Mouse (Mus musculus) kidney, embryonic 14.5 days (tissue): ENCODE measurements around the gene Slc11a2. TPM values are rescaled to one million over a fixed set of nuclear protein-coding genes. Genes with fewer than 3 reads are reported as not detected.

Experiments used
- ATAC-seq: fragments of 200-750 bp; cut with Nextera tagmentation; 2 replicates; pipeline ENCODE4 v1.8.0; 2017; ENCODE audit warnings: moderate number of reproducible peaks, mild to moderate bottlenecking, moderate TSS enrichment, moderate library complexity; ENCODE audit not compliant: low FRiP score, low TSS enrichment
- H3K27ac ChIP-seq: fragments of 300-500 bp; sonication (generic); 2 replicates; pipeline ENCODE4 v1.5.1; 2014; ENCODE audit warnings: low read depth, mild to moderate bottlenecking, low read length, moderate library complexity, mixed read lengths
- H3K27me3 ChIP-seq: fragments of 300-500 bp; sonication (generic); 2 replicates; pipeline ENCODE4 v1.6.1; 2014; ENCODE audit warnings: mild to moderate bottlenecking, low read length; ENCODE audit not compliant: control insufficient read depth, insufficient read depth
- H3K36me3 ChIP-seq: fragments of 300-500 bp; sonication (generic); 2 replicates; pipeline ENCODE4 v1.6.1; 2014; ENCODE audit warnings: low read length, mixed read lengths; ENCODE audit not compliant: control insufficient read depth, insufficient read depth
- H3K4me1 ChIP-seq: fragments of 300-500 bp; sonication (generic); 2 replicates; pipeline ENCODE4 v1.6.1; 2014; ENCODE audit warnings: low read length, mixed read lengths; ENCODE audit not compliant: control insufficient read depth, insufficient read depth
- H3K4me2 ChIP-seq: fragments of 300-500 bp; sonication (generic); replicated peaks from 2 replicates; pipeline ENCODE4 v1.6.1; 2014; ENCODE audit warnings: low read depth, mild to moderate bottlenecking, low read length
- H3K4me3 ChIP-seq: fragments of 300-500 bp; sonication (generic); 2 replicates; pipeline ENCODE4 v1.5.1; 2014; ENCODE audit warnings: mild to moderate bottlenecking, low read length
- H3K9ac ChIP-seq: fragments of 300-500 bp; sonication (generic); 2 replicates; pipeline ENCODE4 v1.6.1; 2014; ENCODE audit warnings: low read depth, mild to moderate bottlenecking, low read length, moderate library complexity
- H3K9me3 ChIP-seq: fragments of 300-500 bp; sonication (generic); 2 replicates; pipeline ENCODE4 v1.6.1; 2016; ENCODE audit warnings: low read length; ENCODE audit not compliant: control insufficient read depth
- WGBS: fragments of 180-500 bp; shearing (Covaris S2); extraction: QIAGEN DNeasy Blood & Tissue Kit; methylation state at CpG from one replicate; pipeline ENCODE4 v1.1.7; 2014; 5-methylcytosine and 5-hydroxymethylcytosine counted together
- polyA plus RNA-seq: library from polyadenylated mRNA; unstranded; fragments of >200 nt; fragmentation: Nextera tagmentation; extraction: Ambion mirVana; gene quantifications from 2 replicates; pipeline ENCODE4 v1.2.1, GENCODE M21; 2014

Gene Slc11a2
- polyA plus RNA-seq, 1 experiment from 2014 or later: 22.6 TPM

DNA sequence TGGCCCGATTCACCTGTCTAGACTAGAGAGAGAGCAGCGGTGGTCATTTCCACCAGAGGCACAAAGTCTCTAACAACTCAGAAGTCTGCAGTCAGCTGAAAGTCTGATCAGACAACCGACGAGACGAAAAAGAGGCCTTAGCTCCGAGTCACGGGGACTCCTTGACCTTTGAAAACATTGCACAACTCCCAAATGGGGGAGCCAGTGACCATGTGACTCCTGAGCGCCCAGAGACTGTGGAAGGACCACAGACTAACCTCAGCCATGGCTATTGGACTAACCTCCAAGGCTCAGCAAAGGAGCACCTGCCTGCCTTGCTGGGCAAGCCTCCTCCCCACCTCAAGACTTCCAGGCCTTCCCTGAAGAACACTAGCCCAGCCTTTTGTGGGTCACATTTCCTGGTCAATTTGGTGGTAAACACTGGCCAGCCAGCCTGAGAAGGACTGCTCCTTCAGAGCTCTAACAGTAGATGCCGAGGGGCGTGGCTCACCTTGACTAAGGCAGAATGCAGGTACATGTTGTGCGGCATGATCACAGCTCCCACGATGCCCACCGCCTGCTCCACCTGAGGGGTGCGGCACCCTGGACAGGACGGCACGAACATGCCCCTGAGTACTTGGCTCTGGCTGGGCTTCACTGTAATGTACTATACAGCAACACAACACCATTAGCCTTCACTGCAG is 21.4 kb downstream of the Slc11a2 start:
- Histone ChIP-seq H3K4me3 (no peak overlapping the region), H3K27me3 (no peaks in the 10 kb centered on the region), H3K4me1 (no peaks in the 10 kb centered on the region), H3K27ac (no peak overlapping the region), H3K36me3 (peaks cover 73% of the 10 kb centered on the region), H3K9ac (no peak overlapping the region), H3K4me2 (no peak overlapping the region), H3K9me3 (no peaks in the 10 kb centered on the region)
- ATAC-seq: no peak
- 88% methylated on average over 16 of the region's 16 CpGs for WGBS

DNA sequence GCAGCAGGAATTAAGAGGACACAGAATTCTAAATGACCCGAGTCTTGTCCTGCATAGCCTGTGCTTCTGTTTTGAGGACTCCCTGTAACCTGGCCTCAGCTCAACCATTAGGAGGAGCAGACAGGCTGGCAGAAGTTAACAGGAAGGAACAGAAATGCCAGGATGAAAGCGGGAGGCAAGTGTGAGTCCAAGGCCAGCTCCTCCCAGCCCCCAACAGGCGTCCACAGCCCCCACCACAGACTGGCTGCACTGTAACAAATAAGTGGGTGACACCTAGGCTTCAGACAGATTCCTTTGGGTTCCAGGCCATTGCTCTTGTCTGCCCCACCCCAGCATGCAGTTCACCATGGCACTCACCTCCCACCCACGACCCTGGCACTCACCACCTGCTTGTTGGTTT is 22.1 kb downstream of the Slc11a2 start:
- Histone ChIP-seq H3K36me3 (peaks cover 73% of the 10 kb centered on the region), H3K27ac (no peak overlapping the region), H3K4me3 (no peak overlapping the region), H3K9ac (no peak overlapping the region), H3K9me3 (no peaks in the 10 kb centered on the region), H3K4me2 (no peak overlapping the region), H3K4me1 (no peaks in the 10 kb centered on the region), H3K27me3 (no peaks in the 10 kb centered on the region)
- ATAC-seq: no peak
- WGBS: 82% methylated on average over 4 of the region's 4 CpGs

DNA sequence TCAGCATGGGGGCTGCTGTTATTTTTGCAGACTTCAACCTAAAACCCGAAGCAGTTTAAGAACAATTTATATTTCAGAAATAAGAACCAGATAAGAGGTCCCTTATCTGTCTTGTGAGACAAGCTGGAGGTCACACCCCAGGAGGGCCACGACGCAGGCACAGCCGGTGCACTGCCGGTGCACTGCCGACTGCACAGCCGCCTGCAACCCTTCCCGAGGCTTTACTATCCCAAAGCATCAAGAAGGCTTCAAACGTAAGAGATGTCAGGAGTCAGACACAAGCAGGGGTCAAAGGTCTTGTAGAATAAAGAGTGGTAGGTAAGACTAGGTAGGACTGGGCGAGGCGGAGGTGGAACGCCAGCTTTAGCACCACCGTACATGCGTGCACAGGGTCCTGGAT is 22.5 kb downstream of the Slc11a2 start:
- Histone ChIP-seq H3K27me3 (no peaks in the 10 kb centered on the region), H3K4me3 (no peak overlapping the region), H3K36me3 (peaks cover 75% of the 10 kb centered on the region), H3K4me2 (no peak overlapping the region), H3K27ac (no peak overlapping the region), H3K4me1 (no peaks in the 10 kb centered on the region), H3K9ac (no peak overlapping the region), H3K9me3 (no peaks in the 10 kb centered on the region)
- ATAC-seq: no peak
- 91% methylated on average over 14 of the region's 14 CpGs for WGBS

DNA sequence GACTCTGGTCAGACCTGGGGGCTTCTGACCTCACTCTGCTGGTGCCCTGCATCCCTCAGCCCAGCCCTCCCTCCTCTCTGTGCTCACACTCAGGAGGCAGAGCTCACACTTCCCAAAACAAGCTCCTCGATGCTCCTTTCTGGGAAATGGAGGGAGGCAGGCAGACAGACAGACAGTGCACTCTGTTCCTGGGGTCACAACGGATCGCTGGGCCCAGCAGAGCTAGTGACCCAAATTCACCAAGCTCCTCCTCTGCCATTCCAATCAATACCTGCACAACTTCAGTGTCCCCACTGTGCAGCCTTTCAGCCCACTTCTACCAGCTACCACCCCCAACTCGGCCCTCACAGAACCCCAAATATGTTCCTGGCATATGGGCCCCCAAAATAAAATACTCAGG is 23.1 kb downstream of the Slc11a2 start:
- H3K36me3 ChIP-seq: peaks cover 80% of the 10 kb centered on the region
- 89% methylated on average over 4 of the region's 4 CpGs for WGBS
- ATAC-seq: no peak

DNA sequence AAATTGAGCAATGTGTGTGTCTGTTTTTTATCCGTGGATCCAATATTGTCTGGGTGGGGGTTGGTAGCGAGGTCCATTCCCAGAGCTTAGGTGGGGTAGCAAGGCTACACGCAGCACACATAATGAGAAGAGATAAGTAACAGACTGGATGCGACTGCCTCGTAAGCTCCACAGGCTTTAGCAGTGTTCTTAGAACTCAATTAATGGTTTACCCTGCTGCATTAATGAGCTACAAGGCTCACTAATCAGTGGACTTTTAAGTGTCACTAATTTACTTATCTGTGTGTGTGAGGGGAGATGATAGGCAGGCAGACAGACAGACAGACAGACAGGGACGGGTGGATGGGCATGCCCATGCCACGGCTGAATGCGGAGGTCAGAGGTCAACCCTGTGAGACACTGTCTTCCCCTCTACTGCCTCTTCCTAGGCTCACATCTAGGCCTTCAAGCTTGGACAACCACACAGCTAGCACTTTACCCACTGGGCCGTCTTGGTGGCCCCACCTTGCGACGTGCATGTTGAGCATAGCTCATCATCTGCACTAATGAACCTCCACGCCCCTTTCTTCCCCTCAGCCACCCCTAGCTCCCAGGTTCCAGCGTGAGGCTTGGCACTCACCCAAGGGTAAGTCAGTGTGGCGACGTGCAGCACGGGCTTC is 24.2 kb downstream of the Slc11a2 start:
- no peak overlapping the region for H3K4me2 ChIP-seq
- no peak overlapping the region for H3K9ac ChIP-seq
- peaks cover 87% of the 10 kb centered on the region for H3K36me3 ChIP-seq
- no peaks in the 10 kb centered on the region for H3K9me3 ChIP-seq
- ATAC-seq: no peak; the same call in 1 of the 2 replicates
- H3K27ac ChIP-seq: no peak overlapping the region
- 82% methylated on average over 16 of the region's 16 CpGs for WGBS
- H3K4me1 ChIP-seq: no peaks in the 10 kb centered on the region
- H3K27me3 ChIP-seq: no peaks in the 10 kb centered on the region
- no peak overlapping the region for H3K4me3 ChIP-seq

More for the DNA sequence above, 23.1 kb downstream of the Slc11a2 start:
- no peaks in the 10 kb centered on the region for H3K9me3 ChIP-seq
- H3K27ac ChIP-seq: no peak overlapping the region
- no peaks in the 10 kb centered on the region for H3K27me3 ChIP-seq
- no peaks in the 10 kb centered on the region for H3K4me1 ChIP-seq
- H3K4me2 ChIP-seq: no peak overlapping the region
- H3K4me3 ChIP-seq: no peak overlapping the region
- no peak overlapping the region for H3K9ac ChIP-seq

DNA sequence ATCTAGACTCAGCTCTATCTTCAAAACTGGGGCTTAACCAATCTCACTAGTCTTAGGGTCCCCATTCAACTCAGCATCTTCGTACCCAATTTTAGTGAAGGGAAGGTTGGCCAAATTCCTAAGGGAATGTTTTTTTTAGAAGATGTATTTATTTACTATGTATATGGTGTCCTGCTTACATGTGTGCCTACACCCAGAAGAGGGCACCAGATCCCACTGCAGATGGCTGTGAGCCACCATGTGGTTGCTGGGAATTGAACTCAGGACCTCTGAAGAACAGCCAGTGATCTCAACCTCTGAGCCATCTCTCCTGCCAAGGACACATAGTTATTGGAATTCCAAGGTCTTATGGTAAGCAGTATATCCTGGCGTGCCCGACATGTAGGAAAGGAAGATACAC is 29.3 kb downstream of the Slc11a2 start:
- WGBS: 100% methylated on average over 3 of the region's 3 CpGs
- Histone ChIP-seq H3K4me1 (no peaks in the 10 kb centered on the region), H3K4me2 (no peak overlapping the region), H3K9ac (no peak overlapping the region), H3K27me3 (no peaks in the 10 kb centered on the region), H3K27ac (no peak overlapping the region), H3K4me3 (no peak overlapping the region), H3K36me3 (peaks cover 72% of the 10 kb centered on the region), H3K9me3 (no peaks in the 10 kb centered on the region)
- no peak for ATAC-seq

DNA sequence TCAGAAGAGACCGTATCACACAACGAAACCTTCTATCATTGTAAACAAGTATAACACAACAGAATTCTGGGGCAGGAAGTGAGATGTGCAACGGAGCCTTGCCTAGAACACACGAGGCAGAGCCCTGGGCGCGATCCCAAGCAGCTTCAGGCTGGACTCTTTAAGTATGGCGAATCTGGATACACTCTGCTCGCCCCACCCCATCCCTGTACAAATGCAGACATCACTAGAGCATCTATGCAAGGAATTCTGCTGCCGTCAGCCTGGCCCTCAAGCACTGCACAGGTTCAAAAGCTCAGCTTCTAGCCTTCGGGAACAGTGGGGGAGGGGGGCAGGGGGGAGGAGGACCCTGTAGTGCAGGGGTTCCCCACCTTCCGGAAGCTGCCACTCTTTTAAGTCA is 31.9 kb downstream of the Slc11a2 start:
- no peak for ATAC-seq

DNA sequence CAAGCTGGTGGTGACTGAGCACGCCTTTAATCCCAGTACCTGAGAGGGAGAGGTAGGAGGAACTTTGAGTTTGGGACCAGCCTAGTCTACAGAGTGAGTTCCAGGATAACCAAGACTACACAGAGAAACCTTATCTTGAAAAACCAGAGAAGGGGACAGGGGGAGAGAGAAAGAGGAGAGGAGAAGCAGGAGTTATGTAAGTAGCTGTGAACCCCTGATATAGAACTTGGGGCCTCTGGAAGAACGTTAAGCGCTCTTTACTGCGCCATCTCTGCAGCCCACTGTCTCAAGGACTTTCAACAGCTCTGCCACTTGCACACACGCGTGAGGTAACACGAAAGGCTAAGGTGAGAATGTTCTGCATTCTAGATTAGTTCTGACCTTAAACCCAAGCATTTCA is 33.3 kb downstream of the Slc11a2 start:
- no peak overlapping the region for H3K27ac ChIP-seq
- peaks cover 8% of the 10 kb centered on the region for H3K4me1 ChIP-seq
- ATAC-seq: no peak
- H3K4me3 ChIP-seq: no peak overlapping the region
- H3K9ac ChIP-seq: no peak overlapping the region
- H3K27me3 ChIP-seq: no peaks in the 10 kb centered on the region
- H3K4me2 ChIP-seq: no peak overlapping the region
- WGBS: 91% methylated on average over 7 of the region's 7 CpGs
- peaks cover 32% of the 10 kb centered on the region for H3K36me3 ChIP-seq
- no peaks in the 10 kb centered on the region for H3K9me3 ChIP-seq

More for the DNA sequence above, 31.9 kb downstream of the Slc11a2 start:
- peaks cover 8% of the 10 kb centered on the region for H3K4me1 ChIP-seq
- H3K4me2 ChIP-seq: no peak overlapping the region
- peaks cover 46% of the 10 kb centered on the region for H3K36me3 ChIP-seq
- H3K27me3 ChIP-seq: no peaks in the 10 kb centered on the region
- no peak overlapping the region for H3K27ac ChIP-seq
- no peaks in the 10 kb centered on the region for H3K9me3 ChIP-seq
- 75% methylated on average over 11 of the region's 11 CpGs for WGBS
- no peak overlapping the region for H3K4me3 ChIP-seq
- no peak overlapping the region for H3K9ac ChIP-seq

DNA sequence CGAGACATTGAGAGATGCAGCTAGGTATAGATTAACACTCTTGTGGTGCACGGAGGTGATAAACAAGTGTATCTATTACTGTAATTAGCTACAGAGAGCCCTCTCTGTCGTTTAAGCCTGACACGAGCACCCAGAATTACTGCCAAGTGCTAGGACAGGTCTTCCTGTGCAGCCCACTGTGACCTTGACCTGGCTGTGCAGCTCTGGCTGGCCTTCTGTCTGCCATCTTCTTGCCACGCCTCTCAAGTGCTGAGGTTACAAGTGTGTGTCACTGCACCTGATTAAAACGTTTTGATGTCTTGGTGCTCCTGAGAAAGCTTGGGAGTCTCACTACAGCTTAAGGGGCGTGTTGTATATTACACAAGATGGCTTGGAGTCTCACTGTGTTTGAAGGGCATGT is 33.8 kb downstream of the Slc11a2 start:
- Histone ChIP-seq H3K4me2 (no peak overlapping the region), H3K9me3 (no peaks in the 10 kb centered on the region), H3K36me3 (peaks cover 27% of the 10 kb centered on the region), H3K27ac (no peak overlapping the region), H3K4me1 (peaks cover 8% of the 10 kb centered on the region), H3K4me3 (no peak overlapping the region), H3K9ac (no peak overlapping the region), H3K27me3 (no peaks in the 10 kb centered on the region)
- no peak for ATAC-seq
- 38% methylated on average over 7 of the region's 7 CpGs for WGBS
